Mouse (Mus musculus) inflammation-experienced regulatory T-cells (primary cell): ENCODE results near the gene Gm9837. TPM values are rescaled to one million over a fixed set of nuclear protein-coding genes. Genes with fewer than 3 reads are reported as not detected.

Experiments
- polyA plus RNA-seq, 2 experiments: library from polyadenylated mRNA; unstranded; fragments of 100-300 nt; shearing (Covaris generic); gene quantifications; one replicate each; pipeline ENCODE4 v1.2.1; 2017

Gene Gm9837
- under 1 TPM in 1 of 2 experiments, not detected in 1; 0.80 TPM for polyA plus RNA-seq

DNA sequence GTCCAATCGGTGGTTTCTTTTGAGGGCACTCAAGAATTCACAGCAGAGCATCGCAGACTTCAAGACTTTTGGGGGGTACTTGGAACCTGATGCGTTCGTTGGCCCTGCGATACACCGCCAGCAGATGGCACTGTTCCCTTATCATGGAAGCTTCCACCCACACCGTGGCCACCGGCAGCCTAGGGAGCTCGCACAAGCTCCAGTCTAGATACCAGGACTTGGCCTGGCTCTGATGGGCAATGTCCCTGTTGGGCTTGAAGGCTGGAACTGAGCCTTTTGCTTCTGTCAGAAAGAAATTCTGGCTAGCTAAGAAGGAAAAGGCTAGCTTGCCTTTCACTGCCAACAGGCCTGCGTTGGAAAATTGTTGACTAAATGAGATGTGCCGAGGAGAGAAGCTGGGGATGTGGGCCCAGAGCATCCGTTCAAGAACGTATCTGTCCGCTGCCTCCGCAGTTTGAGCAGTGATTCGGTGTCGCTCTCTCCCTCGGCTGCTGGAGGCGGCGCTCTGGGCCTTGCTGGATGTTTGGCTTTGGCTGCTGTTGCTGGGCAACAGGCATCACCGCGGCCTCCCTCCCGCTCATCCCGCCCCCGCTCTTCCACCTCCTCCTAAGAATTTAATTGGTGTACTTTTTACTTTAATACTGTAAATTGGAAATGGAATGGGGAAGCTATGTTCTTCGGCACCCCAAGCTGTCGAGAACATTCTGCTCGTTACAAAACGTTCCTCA is at the start of gene Gm9837:
TSS of gene Gm9837 (minus strand) at position 512 of the 728 bp plus-strand sequence.

DNA sequence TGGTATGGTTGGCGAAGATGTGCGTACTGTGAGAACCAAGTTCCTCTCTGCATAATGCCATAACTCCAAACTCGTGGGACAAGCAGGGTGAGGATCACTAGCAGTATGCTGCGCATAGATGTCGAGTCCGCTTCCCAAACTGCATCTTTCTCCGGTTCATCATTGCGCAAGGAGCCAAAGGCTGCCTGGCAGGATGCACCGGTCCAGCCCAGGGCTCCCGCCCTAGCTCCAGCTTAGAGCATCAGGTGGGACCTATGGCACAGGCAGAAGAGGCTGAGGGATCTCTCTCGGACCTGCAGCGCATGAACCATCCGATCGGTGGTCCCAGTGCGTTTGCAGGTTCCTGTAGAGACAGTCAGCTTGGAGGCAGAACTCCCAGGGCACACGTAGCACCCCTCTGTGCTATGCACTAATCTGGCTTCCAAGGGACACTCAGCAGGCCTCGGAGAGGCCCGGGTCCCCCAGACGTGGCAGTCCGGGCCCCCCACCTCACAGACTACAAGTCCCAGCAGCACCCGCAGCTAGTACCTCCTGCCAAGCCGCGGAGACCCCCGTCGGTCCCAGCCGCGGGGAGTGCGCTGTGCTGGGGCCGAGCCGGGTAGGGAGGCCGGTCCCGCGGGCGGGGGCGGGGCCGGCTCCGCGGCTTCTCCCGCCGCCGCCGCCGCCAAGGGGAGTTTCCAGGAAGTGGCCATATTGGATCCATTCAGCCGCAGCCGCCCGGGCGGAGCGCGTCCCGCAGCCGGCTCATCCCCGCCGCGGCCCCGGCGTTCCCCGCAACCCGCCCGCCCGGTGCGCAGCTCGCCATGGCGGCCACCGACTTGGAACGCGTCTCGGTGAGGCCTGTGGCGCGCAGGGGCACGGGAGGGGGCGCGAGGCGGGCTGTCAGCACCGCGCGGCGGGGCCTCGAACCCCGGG is 49.2 kb upstream of the Gm9837 start, which contains the start of gene Sept8:
TSS of gene Sept8 (plus strand) at position 51 of the 915 bp plus-strand sequence.

DNA sequence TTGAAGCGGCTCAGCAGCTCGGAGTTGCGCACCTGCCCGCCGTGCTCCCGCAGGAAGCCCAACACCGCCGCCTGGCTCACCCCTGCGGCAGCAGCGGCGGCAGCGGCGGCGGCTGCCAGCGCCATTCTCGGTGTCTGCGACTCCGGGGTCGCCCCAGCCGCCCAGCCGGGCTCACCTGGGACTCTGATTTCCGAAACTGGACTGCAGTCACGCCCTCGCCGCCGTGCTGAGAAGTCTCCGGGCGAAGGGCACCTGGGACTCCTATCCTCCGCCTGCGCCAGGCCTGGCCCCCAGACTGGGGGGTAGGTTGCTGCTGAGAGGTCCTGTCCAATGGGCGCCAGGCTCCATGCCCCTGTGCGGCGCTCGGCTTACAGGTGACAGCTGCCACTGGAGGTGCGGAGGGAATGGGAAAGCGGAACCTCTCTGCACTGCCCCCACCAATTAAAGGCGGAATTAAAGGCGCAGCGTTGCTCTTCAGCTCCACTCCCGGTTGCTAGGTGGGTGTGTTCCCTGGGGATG is 9.6 kb upstream of the Gm9837 start, which contains the start of the genes Gm9945 and Sowaha:
TSS of gene Gm9945 (plus strand) at position 384 of the 519 bp plus-strand sequence.
TSS of gene Sowaha (minus strand) at position 492 of the 519 bp plus-strand sequence.

DNA sequence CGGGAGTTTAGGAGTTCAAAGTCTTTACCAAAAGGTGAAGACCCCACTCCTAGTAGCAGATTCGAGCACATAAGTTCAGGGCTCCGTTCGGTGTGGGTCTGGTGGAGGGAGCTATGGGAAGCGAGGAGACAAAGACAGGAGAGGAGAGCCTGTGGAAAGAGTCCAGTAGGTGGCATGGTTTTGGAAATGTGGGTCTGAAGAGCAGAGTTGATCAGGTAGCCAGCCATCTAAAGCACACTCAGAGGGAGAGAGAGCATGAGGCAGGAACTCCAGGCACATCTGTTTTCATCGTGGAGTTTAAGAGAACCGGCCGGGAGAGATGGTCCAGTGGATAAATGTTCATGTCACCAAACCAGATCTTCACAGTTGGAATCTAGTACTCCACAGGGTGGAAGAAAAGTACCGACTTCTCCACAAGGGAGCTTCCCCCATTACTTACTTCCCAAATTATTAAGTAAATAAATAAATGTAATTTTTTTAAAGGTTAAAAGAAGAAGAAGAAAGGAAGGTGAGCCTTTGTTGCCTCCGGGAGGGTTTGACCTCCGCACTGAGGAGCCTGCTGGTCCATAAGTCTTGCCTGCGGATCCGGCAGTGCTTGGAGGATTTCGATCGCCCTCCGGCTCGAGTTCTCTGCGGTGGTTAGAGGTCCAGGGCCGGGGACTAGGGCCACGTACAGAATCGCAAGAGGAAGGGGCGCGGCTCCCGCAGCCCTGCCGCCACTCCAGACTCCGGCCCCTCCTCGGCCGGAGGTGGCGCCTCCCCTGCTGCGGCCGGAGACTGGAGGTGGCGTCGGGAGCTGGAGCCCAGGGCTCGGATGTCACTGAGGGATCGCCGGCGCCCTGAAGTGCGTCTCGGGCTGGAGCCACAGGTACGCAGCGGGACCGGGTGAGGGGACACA is 13.6 kb downstream of the Gm9837 start, which contains the start of the genes Gm10447 and Shroom1:
TSS of gene Gm10447 (minus strand) at position 637 of the 898 bp plus-strand sequence.
TSS of gene Shroom1 (plus strand) at position 732 of the 898 bp plus-strand sequence.

DNA sequence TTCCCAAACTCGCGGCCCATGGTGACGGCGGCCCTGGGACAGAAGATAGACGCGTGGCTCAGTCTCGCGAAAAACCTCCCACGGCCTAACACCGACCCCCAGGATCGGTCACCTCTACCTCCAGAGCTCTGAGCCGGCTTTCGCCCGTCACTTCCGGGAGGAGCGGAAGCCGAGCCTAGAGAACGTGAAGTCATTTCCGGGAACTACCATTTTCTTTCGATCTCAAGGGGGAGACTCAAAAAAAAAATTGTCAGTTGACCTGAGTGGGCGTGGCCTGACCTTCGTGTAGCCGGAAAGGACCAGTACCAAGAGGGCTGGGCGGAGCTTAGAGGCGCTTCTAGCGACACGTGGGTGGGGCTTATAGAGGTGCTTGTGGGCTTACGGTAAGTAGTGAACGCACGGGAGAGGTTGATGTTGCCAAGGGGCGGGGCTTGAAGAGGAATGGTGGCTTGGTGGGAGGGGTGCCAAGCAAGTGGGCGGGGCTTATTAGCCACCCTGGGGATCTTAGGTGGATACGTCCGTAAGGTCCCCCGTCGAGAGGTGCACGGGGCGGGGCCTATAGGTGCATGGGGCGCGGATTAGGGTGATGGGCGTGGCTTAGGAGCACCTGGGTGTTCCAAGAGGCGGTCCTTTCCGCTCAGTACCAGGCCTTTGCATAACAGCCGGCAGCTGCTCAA is 39.5 kb downstream of the Gm9837 start, which contains the start of the genes Uqcrq and Gdf9:
TSS of gene Uqcrq (minus strand) at position 162 of the 677 bp plus-strand sequence.
TSS of gene Gdf9 (plus strand) at position 354 of the 677 bp plus-strand sequence.

DNA sequence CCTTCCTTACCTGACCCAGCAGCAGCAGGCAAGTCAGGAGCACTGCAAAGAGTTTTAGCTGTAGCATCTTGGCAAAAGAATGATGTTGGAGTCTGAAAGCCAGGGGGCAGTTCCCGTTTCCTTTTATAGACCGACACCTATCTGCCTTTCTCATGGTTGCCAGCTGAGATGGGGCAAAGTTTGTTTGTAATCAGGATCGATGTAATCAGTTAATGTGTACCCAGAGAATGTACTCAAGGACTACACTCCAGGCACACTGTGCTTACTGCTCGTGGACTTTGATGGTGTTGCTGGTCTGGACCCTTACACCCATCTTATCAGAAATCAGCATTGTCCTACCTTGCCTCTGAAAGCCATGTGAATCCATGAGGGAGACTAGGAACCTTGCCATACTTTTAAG is 47.2 kb downstream of the Gm9837 start, which contains the start of gene Leap2:
TSS of gene Leap2 (minus strand) at position 135 of the 400 bp plus-strand sequence.

Other genes with a start within 250 kb of the Gm9837 start
- 100 to 1,000 TPM; 113 to 115 TPM for gene Hspa4, start 170.0 kb downstream of the Gm9837 start, polyA plus RNA-seq
- gene Zcchc10, start 145.8 kb downstream of the Gm9837 start, polyA plus RNA-seq = 10 to 100 TPM; 31.2 to 35.2 TPM
- gene Aff4, start 119.6 kb downstream of the Gm9837 start, polyA plus RNA-seq = 100 to 1,000 TPM; 129 to 157 TPM
- gene Leap2, start 47.3 kb downstream of the Gm9837 start, polyA plus RNA-seq = not detected
- 100 to 1,000 TPM; 252 to 276 TPM for gene Uqcrq, start 39.6 kb downstream of the Gm9837 start, polyA plus RNA-seq
- gene Gdf9, start 39.5 kb downstream of the Gm9837 start, polyA plus RNA-seq = 1 to 10 TPM in 1 of 2 experiments, under 1 TPM in 1; 0.24 to 3.1 TPM
- gene Gm10447, start 13.4 kb downstream of the Gm9837 start, polyA plus RNA-seq = 1 to 10 TPM in 1 of 2 experiments, not detected in 1; 1.3 TPM
- gene Shroom1, start 13.3 kb downstream of the Gm9837 start, polyA plus RNA-seq = under 1 TPM in 1 of 2 experiments, not detected in 1; 0.37 TPM
- not detected for gene Gm9945, start 9.7 kb upstream of the Gm9837 start, polyA plus RNA-seq
- not detected for gene Sowaha, start 9.8 kb upstream of the Gm9837 start, polyA plus RNA-seq
- gene Sept8, start 48.8 kb upstream of the Gm9837 start, polyA plus RNA-seq = 10 to 100 TPM in 1 of 2 experiments, 1 to 10 TPM in 1; 3.6 to 20.4 TPM
- gene Kif3a, start 96.9 kb upstream of the Gm9837 start, polyA plus RNA-seq = 1 to 10 TPM; 7.6 to 7.9 TPM
- 100 to 1,000 TPM in 1 of 2 experiments, 1 to 10 TPM in 1; 4.6 to 100 TPM for gene Il4, start 148.2 kb upstream of the Gm9837 start, polyA plus RNA-seq
- under 1 TPM in 1 of 2 experiments, not detected in 1; 0.39 TPM for gene Il13, start 164.2 kb upstream of the Gm9837 start, polyA plus RNA-seq
- gene Rad50, start 236.8 kb upstream of the Gm9837 start, polyA plus RNA-seq = 10 to 100 TPM; 43.5 to 44.4 TPM